Mouse (Mus musculus) mouse embryonic stem cell (cell line): ENCODE data around the gene Slc1a1.

Source experiments
- in situ Hi-C, 2 experiments: fragments of 300-500 bp; cut with MboI; formaldehyde crosslinking; loops; 1 replicate in 1 of 2; 3 replicates in 1 of 2; pipeline ENCODE4 v1.14.3; 2019 to 2020; ENCODE audit warnings: low sequenced_read_pairs in 2 of 2, low pct_unique_long_range_greater_than_20kb in 1 of 2, mixed read lengths in 1 of 2; ENCODE audit not compliant: unreplicated experiment in 1 of 2

Slc1a1 gene

GRCm38 (mm10) chr19:28963513-28963841, 128.6 kb downstream of the Slc1a1 start:
- in situ Hi-C loops = loop anchor here in 1 of 2 experiments (10.0 kb wide), 1 partner anchor 189 kb away; no protein-coding TSS in a partner anchor
